ENCODE assay signal across 9 mouse cellular contexts in the genomic region with DNA sequence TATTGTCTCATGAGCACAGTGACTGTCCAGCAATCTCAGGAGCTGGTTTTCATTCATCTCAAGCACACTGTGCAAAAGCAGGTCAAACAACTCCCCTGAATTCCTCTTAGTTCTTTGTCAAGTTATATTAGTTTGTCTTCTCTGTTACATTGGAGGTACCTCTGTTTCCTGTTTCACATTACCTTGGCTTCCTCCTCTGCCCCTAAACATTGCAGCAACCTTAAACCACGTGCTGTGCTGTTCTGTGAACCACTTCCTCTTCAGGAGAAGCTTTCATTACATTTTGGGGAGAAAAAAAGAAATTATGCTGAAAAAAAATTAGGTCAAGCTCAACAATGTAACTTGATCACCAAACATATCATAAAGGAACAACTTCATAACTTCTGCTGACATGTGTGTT.
DNase-seq lines count a peak whose midpoint lies in the region.
"Had no signal": no experiment of that assay in that cellular context is flagged by ENCODE, and none has a peak within 500 bp of the region (broad histone marks: within the 10 kb centered on the region; RNA-seq: fewer than 3 reads in every experiment).

No protein-coding gene starts in this region.

- DNase-seq in CD4-positive, CD25-positive, alpha-beta regulatory T cell, adult 2 months (ENCODE audit: low read depth, low spot score): peak; percentile 73
- DNase-seq in MEL-GATA-1-ER (ENCODE audit: extremely low read depth, low read depth): peak; percentile 37
- peak; percentile 53 for DNase-seq in lung, postnatal 25 days (ENCODE audit: low spot score)
- DNase-seq in thymus, adult 18-20 months: peak; percentile 36 to 68
- no peak for DNase-seq in urinary bladder, postnatal 36 days (ENCODE audit: low spot score in 2 of 2)
- no peak for DNase-seq in testis, postnatal 14 days (ENCODE audit: low spot score)
- DNase-seq in frontal cortex, postnatal 36 days (ENCODE audit: low spot score in 2 of 2): no peak
- DNase-seq: gastrocnemius, postnatal 10 days; kidney, postnatal 36 days had no signal

Comparison
In these comparisons a context has a peak if more than half of its experiments do, and no peak if none do; other contexts are left out.
1. DNase-seq: peak in CD4-positive, CD25-positive, alpha-beta regulatory T cell, adult 2 months (single experiment), MEL-GATA-1-ER (single experiment), lung, postnatal 25 days (single experiment) and thymus, adult 18-20 months (2 of 2); none in urinary bladder, postnatal 36 days (0 of 2), testis, postnatal 14 days (single experiment) and frontal cortex, postnatal 36 days (0 of 2).